Mouse (Mus musculus): ENCODE results near the gene Aup1.
A peak's percentile ranks its signal among the peaks of the same experiment; 100 is the strongest.

Aup1 gene

DNA sequence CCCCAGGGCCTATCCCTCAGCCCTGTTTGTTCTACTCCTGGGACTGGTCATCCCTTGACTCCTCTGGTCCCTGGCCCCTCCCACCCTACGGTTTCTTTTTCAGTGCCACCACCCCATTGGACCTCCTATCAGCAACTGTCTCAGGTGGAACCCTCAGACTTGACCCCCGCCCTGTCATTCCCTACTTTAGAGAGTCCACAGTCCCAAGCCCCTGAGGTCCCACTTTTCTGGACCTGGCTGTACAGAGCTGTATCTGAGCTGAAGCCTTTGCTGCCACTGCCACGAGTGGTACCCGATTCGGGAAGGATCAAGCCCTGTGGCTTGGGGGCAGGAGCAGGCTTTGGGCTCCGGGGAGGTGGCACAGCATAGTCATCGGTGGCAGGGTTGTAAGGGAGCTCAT lies 23.2 kb upstream of the Aup1 start:
- DNase-seq (ENCODE audit: low spot score), result no peak

- no peak for DNase-seq (ENCODE audit: low spot score)
These were observed 22.3 kb upstream of the Aup1 start for GRCm38 (mm10) chr6:83031921-83032590.

- no peak for DNase-seq (ENCODE audit: low spot score)
These were observed 21.5 kb upstream of the Aup1 start for GRCm38 (mm10) chr6:83032769-83033191.

GRCm38 (mm10) chr6:83033249-83034185 lies 20.8 kb upstream of the Aup1 start, which contains the start of the genes Dok1 and Loxl3:
Gene Dok1 (minus strand): TSS chr6:83033471.
Gene Loxl3 (plus strand): TSS chr6:83034173.
- DNase-seq (ENCODE audit: low spot score), result peak; percentile 74

GRCm38 (mm10) chr6:83034463-83035055 lies 19.8 kb upstream of the Aup1 start:
- DNase-seq (ENCODE audit: low spot score), result no peak

DNA sequence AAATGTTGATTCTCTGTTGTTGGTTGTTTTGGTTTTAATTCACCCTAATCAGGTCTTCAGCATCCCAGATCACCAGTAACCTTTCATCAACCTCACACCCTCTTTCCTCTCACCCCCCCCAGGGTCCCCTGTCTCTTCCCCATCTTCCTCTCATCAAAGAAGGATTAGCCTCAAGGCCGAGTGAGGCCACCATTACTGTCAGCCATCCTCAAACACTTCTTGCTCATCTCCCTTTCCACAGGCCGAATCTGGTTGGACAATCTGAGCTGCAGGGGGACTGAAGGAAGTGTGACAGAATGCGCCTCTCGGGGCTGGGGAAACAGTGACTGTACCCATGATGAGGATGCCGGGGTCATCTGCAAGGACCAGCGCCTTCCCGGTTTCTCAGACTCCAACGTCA lies 17.1 kb upstream of the Aup1 start:
- DNase-seq (ENCODE audit: low spot score), result no peak

GRCm38 (mm10) chr6:83038496-83039012 lies 15.8 kb upstream of the Aup1 start:
- DNase-seq (ENCODE audit: low spot score), result peak; percentile 86

- no peak for DNase-seq (ENCODE audit: low spot score)
These were observed 13.7 kb upstream of the Aup1 start for GRCm38 (mm10) chr6:83040601-83041000.

DNA sequence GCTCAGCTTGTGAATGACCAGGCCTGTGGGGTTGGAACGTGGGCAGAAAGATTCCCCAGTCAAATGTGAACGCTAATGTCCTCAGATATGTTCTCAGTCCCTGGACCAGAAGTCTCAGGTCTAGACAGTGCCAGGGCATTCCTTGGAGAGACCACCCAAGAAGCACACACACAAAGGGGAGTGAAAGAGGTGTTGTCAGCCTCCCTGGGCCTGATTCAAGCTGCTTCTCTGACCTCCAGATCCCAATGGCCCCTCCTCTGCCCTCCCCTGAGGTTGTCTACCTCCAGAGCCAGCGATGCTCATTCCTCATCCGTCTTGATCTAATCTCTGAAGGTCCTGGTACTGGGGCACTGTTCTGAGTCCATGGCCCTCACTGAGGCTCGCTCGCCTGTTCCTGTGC lies 10.8 kb upstream of the Aup1 start:
- DNase-seq (ENCODE audit: low spot score), result no peak

DNA sequence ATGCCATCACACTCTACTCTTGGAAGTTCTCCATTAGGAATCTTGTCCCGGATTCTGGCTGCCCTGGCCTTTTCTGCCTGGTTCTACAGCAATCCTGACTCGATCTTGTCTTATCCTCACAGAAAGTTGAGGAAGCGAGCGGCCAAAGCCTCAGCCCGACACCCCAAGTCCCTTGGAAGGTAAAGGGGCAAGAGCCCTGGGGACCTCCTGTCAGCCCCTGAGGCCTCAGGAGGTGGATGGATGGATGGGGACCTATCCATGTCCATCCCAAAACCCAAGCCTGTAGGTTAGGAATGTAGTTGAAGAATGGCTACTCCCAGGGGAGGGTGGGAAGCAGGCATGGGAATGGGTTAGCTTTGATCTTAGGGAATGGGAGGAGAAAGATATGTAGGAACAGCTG lies 10.3 kb upstream of the Aup1 start:
- no peak for DNase-seq (ENCODE audit: low spot score)

- no peak for DNase-seq (ENCODE audit: low spot score)
These were observed 9.6 kb upstream of the Aup1 start for GRCm38 (mm10) chr6:83044742-83045141.

DNA sequence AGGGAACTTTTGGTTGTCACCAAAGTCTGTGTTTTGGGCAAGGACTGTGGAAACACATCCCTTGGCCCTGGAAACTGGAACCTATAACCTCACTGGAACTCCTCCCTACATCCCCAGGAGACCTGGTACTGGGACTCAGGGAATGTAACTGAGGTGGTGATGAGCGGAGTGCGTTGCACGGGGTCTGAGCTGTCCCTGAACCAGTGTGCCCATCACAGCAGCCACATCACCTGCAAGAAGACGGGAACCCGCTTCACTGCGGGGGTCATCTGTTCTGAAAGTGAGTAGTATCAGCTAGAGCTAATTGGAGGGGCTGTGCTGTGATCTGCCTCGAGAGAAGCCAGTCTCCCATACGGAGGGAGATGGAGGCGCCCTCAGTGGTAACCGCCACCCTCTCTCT lies 5.0 kb upstream of the Aup1 start:
- DNase-seq (ENCODE audit: low spot score), result no peak

GRCm38 (mm10) chr6:83053136-83053960 lies 973 bp upstream of the Aup1 start:
- no peak for DNase-seq (ENCODE audit: low spot score)

GRCm38 (mm10) chr6:83054871-83055431 lies 630 bp downstream of the Aup1 start, which contains the start of gene Htra2:
Gene Htra2 (minus strand): TSS chr6:83055273.
- DNase-seq (ENCODE audit: low spot score), result peak; percentile 63

- no peak for DNase-seq (ENCODE audit: low spot score)
These were observed 3.5 kb downstream of the Aup1 start, which contains the start of gene Dqx1 for GRCm38 (mm10) chr6:83057790-83058189. Gene Dqx1 (plus strand): TSS chr6:83057844.

GRCm38 (mm10) chr6:83058725-83059124 lies 4.4 kb downstream of the Aup1 start:
- no peak for DNase-seq (ENCODE audit: low spot score)

- DNase-seq (ENCODE audit: low spot score), result no peak
These were observed 11.7 kb downstream of the Aup1 start for GRCm38 (mm10) chr6:83065995-83066394.

GRCm38 (mm10) chr6:83066441-83066840 lies 12.1 kb downstream of the Aup1 start:
- DNase-seq (ENCODE audit: low spot score), result no peak

DNA sequence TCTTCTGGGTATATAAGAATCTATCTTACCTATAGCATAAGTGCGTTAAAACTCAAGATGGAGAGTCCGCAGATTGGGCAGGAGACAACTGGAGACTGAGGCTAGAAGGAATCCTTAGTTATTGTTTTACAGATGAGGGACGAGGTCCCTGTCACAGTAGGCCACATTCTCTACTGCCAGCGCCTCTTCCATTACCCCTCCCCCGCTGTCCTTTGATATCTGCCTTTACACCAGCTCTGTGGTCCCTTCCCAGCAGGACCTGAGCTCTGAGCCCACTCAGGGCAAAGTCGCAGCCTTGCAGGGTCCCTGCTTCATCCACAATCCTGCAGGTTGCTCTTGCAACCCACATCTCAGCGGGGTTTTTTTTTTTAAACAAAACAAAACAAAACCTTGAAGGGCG lies 13.9 kb downstream of the Aup1 start:
- DNase-seq (ENCODE audit: low spot score), result no peak

DNA sequence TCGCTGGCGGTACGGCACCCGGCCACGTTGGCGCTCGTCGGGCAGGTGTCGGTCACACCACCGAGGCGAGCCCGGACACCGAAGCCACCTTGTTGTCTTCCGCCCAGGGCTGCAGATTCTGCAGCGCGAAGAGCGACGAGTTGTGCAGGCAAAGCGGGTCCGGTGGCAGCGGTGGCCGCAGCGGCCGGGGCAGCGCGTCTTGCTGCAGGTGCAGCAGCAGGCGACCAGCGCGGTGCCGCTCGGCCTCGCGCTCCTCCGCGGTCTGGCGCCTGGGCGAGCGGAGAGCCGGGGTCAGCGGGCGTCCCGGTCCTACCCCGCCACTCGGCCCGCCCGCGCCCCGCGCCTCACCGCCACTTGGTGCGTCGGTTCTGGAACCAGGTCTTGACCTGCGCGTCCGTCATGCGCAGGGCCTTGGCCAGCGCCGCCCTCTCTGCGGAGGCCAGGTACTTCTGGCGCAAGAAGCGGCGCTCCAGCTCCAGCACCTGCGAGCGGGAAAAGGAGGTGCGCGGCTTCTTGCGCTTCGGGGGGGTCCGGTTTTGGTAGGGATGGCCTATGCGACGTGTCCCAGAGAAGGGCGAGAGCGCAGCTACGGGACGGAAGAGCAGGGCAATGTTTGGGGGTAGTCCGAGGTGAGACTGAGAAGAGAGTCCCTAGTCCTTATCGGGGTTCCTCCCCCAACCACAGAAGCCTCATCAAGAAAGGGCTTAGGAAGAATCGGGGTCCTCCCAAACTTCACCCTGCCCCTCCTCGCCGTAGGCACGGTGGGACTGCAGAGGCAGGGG lies 14.6 kb downstream of the Aup1 start:
- DNase-seq (ENCODE audit: low spot score), result no peak

Data from testis, postnatal 14 days (tissue).